In genomic region chr7:25686680-25687531, GRCm38 (mm10) we compare ENCODE assay signal across 8 mouse cellular contexts. TPM values are rescaled to one million over a fixed set of nuclear protein-coding genes. Genes with fewer than 3 reads are reported as not detected.
DNase-seq lines count a peak whose midpoint lies in the region; ATAC-seq lines count a peak whose summit lies in the region.

Gene Tgfb1, plus strand, starts transcription at chr7:25687002.

- ATAC-seq in embryonic facial prominence, embryonic 12.5 days (ENCODE audit: insufficient number of reproducible peaks, insufficient read depth, low FRiP score, low TSS enrichment) = peak; percentile 37

- H3K9ac ChIP-seq in embryonic facial prominence, embryonic 12.5 days = peak within 1 kb of the TSS; percentile 54

- H3K36me3 ChIP-seq in embryonic facial prominence, embryonic 12.5 days = 0 out of 2 replicates have a peak, but pooled peaks cover 4% of the 10 kb centered on the region
- H3K36me3 ChIP-seq in heart, embryonic 10.5 days = 0 out of 2 replicates have a peak, but pooled peaks cover 5% of the 10 kb centered on the region

- intact Hi-C loops in left cerebral cortex, postnatal 14 days (cut with DNase I) = no loop called here

- peak within 1 kb of the TSS; percentile 55; the same call in 1 of the 2 replicates for H3K27ac ChIP-seq in embryonic facial prominence, embryonic 12.5 days
- H3K27ac ChIP-seq in heart, embryonic 10.5 days = peak within 1 kb of the TSS; percentile 90

- no peak for DNase-seq in left cerebral cortex, postnatal 14 days (ENCODE audit: low spot score in 2 of 2)
- DNase-seq in left cerebral cortex, adult 9 months (ENCODE audit: low spot score in 2 of 2) = no peak
- DNase-seq in heart, embryonic 10.5 days (ENCODE audit: low spot score) = peak; percentile 88
- peak; percentile 69 for DNase-seq in kidney, adult 9 months
- DNase-seq in lung, postnatal 10 days = peak; percentile 90
- peak; percentile 56 for DNase-seq in ovary, adult 18-20 months (ENCODE audit: low spot score)
- peak; percentile 78 for DNase-seq in urinary bladder, adult 2 months (ENCODE audit: low spot score)

- peak within 1 kb of the TSS; percentile 78 for H3K4me2 ChIP-seq in embryonic facial prominence, embryonic 12.5 days (replicated peaks)

- H3K9me3 ChIP-seq in embryonic facial prominence, embryonic 12.5 days = 0 out of 2 replicates have a peak, but pooled peaks cover under 1% of the 10 kb centered on the region
- H3K9me3 ChIP-seq in heart, embryonic 10.5 days = no peaks in the 10 kb centered on the region

- H3K4me3 ChIP-seq in embryonic facial prominence, embryonic 12.5 days = peak within 1 kb of the TSS; percentile 57
- H3K4me3 ChIP-seq in heart, embryonic 10.5 days = peak within 1 kb of the TSS; percentile 85

- peaks cover 54% of the 10 kb centered on the region for H3K27me3 ChIP-seq in embryonic facial prominence, embryonic 12.5 days
- H3K27me3 ChIP-seq in heart, embryonic 10.5 days (ENCODE audit: insufficient read depth, poor library complexity, severe bottlenecking) = peaks cover 50% of the 10 kb centered on the region

- under 1% methylated on average over 61 of the region's 69 CpGs for WGBS in embryonic facial prominence, embryonic 12.5 days
- under 1% methylated on average over 57 of the region's 69 CpGs for WGBS in heart, embryonic 10.5 days

- H3K4me1 ChIP-seq in embryonic facial prominence, embryonic 12.5 days = peaks cover 21% of the 10 kb centered on the region
- H3K4me1 ChIP-seq in heart, embryonic 10.5 days = peaks cover 62% of the 10 kb centered on the region

RNA-seq across cellular contexts. Expression of gene Tgfb1, which starts in this region (rescaled TPM):
- 10 to 100 TPM; 10.9 to 11.1 TPM for total RNA-seq in left cerebral cortex, postnatal 14 days (2021)
- polyA plus RNA-seq in embryonic facial prominence, embryonic 12.5 days (2016; fragmentation: Nextera tagmentation; extraction: Ambion mirVana) = 2.5 and 3.6 TPM in 2 replicates
- 4.1 and 4.8 TPM in 2 replicates for polyA plus RNA-seq in heart, embryonic 10.5 days (2016; fragmentation: Nextera tagmentation; extraction: Ambion mirVana)
- polyA plus RNA-seq in urinary bladder, adult 2 months (2012; rRNA removed) = 16.2 and 27.6 TPM in 2 replicates

Comparison
In these comparisons a context has a peak if more than half of its experiments do, and no peak if none do; other contexts are left out.
1. DNase-seq: peak in heart, embryonic 10.5 days (single experiment), kidney, adult 9 months (single experiment), lung, postnatal 10 days (single experiment), ovary, adult 18-20 months (single experiment) and urinary bladder, adult 2 months (single experiment); none in left cerebral cortex, postnatal 14 days (0 of 2) and left cerebral cortex, adult 9 months (0 of 2).